Mouse (Mus musculus) hindbrain, embryonic 14.5 days (tissue): ENCODE data around the gene Zfp592. TPM values are rescaled to one million over a fixed set of nuclear protein-coding genes. Genes with fewer than 3 reads are reported as not detected.
A peak's percentile ranks its signal among the peaks of the same experiment; 100 is the strongest.

Experiments
- ATAC-seq: fragments of 200-750 bp; cut with Nextera tagmentation; 2 replicates; pipeline ENCODE4 v1.8.0; 2017; ENCODE audit warnings: moderate number of reproducible peaks, mild to moderate bottlenecking, moderate TSS enrichment, moderate library complexity; ENCODE audit not compliant: low FRiP score
- DNase-seq: peaks from one replicate; pipeline ENCODE4 v3.0.0-alpha.2; 2015; ENCODE audit warnings: low spot score
- H3K27ac ChIP-seq: fragments of 300-500 bp; sonication (generic); 2 replicates; pipeline ENCODE4 v1.5.1; 2014; ENCODE audit warnings: mild to moderate bottlenecking, moderate library complexity
- H3K27me3 ChIP-seq: fragments of 300-500 bp; sonication (generic); 2 replicates; pipeline ENCODE4 v1.6.1; 2014; ENCODE audit warnings: mild to moderate bottlenecking, low read length, mixed read lengths; ENCODE audit not compliant: control insufficient read depth, insufficient read depth
- H3K36me3 ChIP-seq: fragments of 300-500 bp; sonication (generic); replicated peaks from 2 replicates; pipeline ENCODE4 v1.6.1; 2014; ENCODE audit not compliant: control insufficient read depth, insufficient read depth
- H3K4me1 ChIP-seq: fragments of 300-500 bp; sonication (generic); replicated peaks from 2 replicates; pipeline ENCODE4 v1.6.1; 2014; ENCODE audit warnings: antibody characterized with exemption, low read length, mixed read lengths; ENCODE audit not compliant: control insufficient read depth, insufficient read depth
- H3K4me2 ChIP-seq: fragments of 300-500 bp; sonication (generic); replicated peaks from 2 replicates; pipeline ENCODE4 v1.6.1; 2014; ENCODE audit warnings: mild to moderate bottlenecking, moderate library complexity
- H3K4me3 ChIP-seq: fragments of 300-500 bp; sonication (generic); replicated peaks from 2 replicates; pipeline ENCODE4 v1.5.1; 2014; ENCODE audit warnings: mild to moderate bottlenecking, low read length
- H3K9ac ChIP-seq: fragments of 300-500 bp; sonication (generic); 2 replicates; pipeline ENCODE4 v1.6.1; 2014
- H3K9me3 ChIP-seq: fragments of 300-500 bp; sonication (generic); 2 replicates; pipeline ENCODE4 v1.6.1; 2016; ENCODE audit warnings: low read length; ENCODE audit not compliant: control insufficient read depth
- WGBS: fragments of 180-500 bp; shearing (Covaris S2); extraction: QIAGEN DNeasy Blood & Tissue Kit; methylation state at CpG from one replicate; pipeline ENCODE4 v1.1.7; 2014; 5-methylcytosine and 5-hydroxymethylcytosine counted together
- polyA plus RNA-seq: library from polyadenylated mRNA; unstranded; fragments of >200 nt; fragmentation: Nextera tagmentation; extraction: Ambion mirVana; gene quantifications from 2 replicates; pipeline ENCODE4 v1.2.1, GENCODE M21; 2014

Gene Zfp592
- polyA plus RNA-seq, 1 experiment from 2014 or later, result 10.4 TPM

- ATAC-seq (no peak), DNase-seq (no peak)
- Histone ChIP-seq H3K27ac (peak overlapping the region; percentile 95; the same call in 1 of the 2 replicates), H3K27me3 (no peaks in the 10 kb centered on the region), H3K4me2 (peak overlapping the region; percentile 93), H3K9ac (peak overlapping the region; percentile 96), H3K9me3 (no peaks in the 10 kb centered on the region), H3K36me3 (no peaks in the 10 kb centered on the region), H3K4me3 (peak overlapping the region; percentile 96), H3K4me1 (peaks cover 29% of the 10 kb centered on the region)
- 80% methylated on average over 6 of the region's 6 CpGs for WGBS
Measured at GRCm38 (mm10) chr7:80992063-80992462, 1.4 kb upstream of the Zfp592 start.

DNA sequence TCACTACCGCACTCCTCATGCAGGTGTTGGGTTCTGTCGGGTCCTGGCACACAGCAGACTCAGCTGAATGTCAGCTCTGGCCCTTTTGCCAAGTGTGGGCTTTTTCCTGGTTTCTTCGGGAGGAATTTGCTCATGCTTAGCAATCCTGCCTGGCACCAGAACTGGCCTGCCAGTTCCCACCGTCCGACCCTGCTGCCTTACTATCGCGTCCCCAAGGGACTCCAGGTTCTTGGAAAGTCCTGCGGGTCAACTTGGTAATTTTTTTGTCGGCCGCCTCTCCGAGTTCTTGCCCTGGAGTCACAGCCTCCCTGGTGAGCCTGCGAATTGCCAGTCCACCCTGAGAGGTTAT, 876 bp upstream of the Zfp592 start:
- peak overlapping the region; percentile 96 for H3K9ac ChIP-seq
- no peaks in the 10 kb centered on the region for H3K36me3 ChIP-seq
- 3% methylated on average over 12 of the region's 12 CpGs for WGBS
- H3K4me2 ChIP-seq, result peak overlapping the region; percentile 93
- H3K4me1 ChIP-seq, result peaks cover 29% of the 10 kb centered on the region
- H3K27ac ChIP-seq, result peak overlapping the region; percentile 95
- no peaks in the 10 kb centered on the region for H3K9me3 ChIP-seq
- DNase-seq (no peak), ATAC-seq (peak; percentile 1; the same call in 1 of the 2 replicates)
- no peaks in the 10 kb centered on the region for H3K27me3 ChIP-seq
- peak overlapping the region; percentile 96 for H3K4me3 ChIP-seq

GRCm38 (mm10) chr7:80993834-80994662, 567 bp downstream of the Zfp592 start:
- peak overlapping the region; percentile 96 for H3K9ac ChIP-seq
- no peaks in the 10 kb centered on the region for H3K27me3 ChIP-seq
- H3K4me2 ChIP-seq, result peak overlapping the region; percentile 93
- ATAC-seq, result peak; percentile 85
- peaks cover 29% of the 10 kb centered on the region for H3K4me1 ChIP-seq
- peak; percentile 28 for DNase-seq
- under 1% methylated on average over 49 of the region's 58 CpGs for WGBS
- no peaks in the 10 kb centered on the region for H3K9me3 ChIP-seq
- H3K36me3 ChIP-seq, result no peaks in the 10 kb centered on the region
- H3K27ac ChIP-seq, result peak overlapping the region; percentile 95
- peak overlapping the region; percentile 96 for H3K4me3 ChIP-seq

DNA sequence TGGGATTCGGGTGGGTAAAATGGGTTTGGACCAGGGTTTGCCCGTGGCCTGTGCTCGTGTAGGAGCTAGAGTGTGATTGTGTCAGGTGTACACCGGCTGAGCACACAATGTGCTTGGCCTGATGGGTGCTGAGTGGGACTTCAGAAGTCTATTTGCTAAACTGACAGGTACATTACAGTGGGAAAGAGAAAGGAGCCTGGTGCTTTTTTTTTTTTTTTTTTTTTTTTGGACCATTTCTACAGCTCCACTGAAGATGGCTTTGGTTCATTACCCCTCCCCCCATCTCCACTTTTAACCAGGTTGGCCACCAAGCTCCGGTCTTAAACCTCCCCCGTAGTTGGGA, 1.2 kb downstream of the Zfp592 start:
- no peak overlapping the region for H3K27ac ChIP-seq
- ATAC-seq, result no peak

DNA sequence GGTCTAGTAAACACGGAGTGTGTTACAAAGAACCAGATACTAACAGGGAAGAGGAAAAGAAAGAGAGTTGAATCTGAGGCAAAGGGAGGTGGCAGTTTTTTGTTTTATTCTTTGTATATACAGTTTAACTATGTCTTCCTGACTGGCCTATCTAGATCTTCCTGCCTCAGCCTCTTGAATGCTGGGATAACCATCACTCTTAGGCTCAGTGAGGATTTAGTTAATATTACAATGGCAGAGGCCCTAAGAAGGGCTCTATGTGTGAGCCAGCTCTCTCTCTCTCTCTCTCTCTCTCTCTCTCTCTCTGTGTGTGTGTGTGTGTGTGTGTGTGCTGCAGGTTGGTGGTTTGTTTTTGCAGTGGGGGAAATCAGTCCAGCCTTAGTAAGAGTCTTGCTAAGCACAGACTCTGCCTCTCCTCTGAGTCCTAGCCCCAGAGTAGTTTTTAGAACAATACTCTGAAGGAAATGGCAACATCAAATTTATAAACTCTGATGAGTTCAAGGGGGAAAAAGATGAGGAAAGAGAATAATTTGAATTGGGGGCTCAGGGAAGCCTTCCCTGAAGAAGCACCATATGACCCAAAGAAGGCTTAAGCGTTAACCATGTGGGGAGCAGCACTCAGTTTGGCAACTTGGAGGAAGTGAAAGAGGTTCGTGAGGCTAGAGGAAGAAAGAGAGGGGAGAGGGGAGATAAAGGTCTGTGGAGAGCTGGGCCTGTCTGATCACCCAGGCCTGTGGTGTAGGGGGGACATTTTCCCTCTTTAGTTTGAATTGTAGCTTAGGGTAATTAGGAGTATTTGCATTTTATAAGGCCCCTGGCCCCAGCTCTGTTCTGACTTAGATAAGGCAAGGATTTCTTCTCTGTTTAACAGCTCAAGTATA, 2.0 kb downstream of the Zfp592 start:
- H3K27ac ChIP-seq, result no peak overlapping the region; the same call in 1 of the 2 replicates
- WGBS, result 74% methylated on average over 3 of the region's 3 CpGs
- H3K9me3 ChIP-seq, result no peaks in the 10 kb centered on the region
- H3K4me2 ChIP-seq, result peak overlapping the region; percentile 93
- H3K4me1 ChIP-seq, result peaks cover 29% of the 10 kb centered on the region
- H3K4me3 ChIP-seq, result 0 out of 2 replicates have a peak overlapping the region, but pooled peaks have one; percentile 96
- H3K36me3 ChIP-seq, result no peaks in the 10 kb centered on the region
- DNase-seq, result no peak
- no peak overlapping the region for H3K9ac ChIP-seq
- no peak for ATAC-seq
- no peaks in the 10 kb centered on the region for H3K27me3 ChIP-seq

More for the DNA sequence above, 1.2 kb downstream of the Zfp592 start:
- Histone ChIP-seq H3K4me3 (peak overlapping the region; percentile 96), H3K9me3 (no peaks in the 10 kb centered on the region), H3K4me1 (peaks cover 29% of the 10 kb centered on the region), H3K9ac (peak overlapping the region; percentile 96), H3K27me3 (no peaks in the 10 kb centered on the region), H3K36me3 (no peaks in the 10 kb centered on the region), H3K4me2 (peak overlapping the region; percentile 93)
- whole genome bisulfite sequencing, result 48% methylated on average over 6 of the region's 6 CpGs
- DNase-seq, result peak; percentile 27

- DNase-seq (no peak), ATAC-seq (no peak)
- Histone ChIP-seq H3K4me2 (no peak overlapping the region), H3K9ac (no peak overlapping the region), H3K27me3 (no peaks in the 10 kb centered on the region), H3K36me3 (no peaks in the 10 kb centered on the region), H3K9me3 (no peaks in the 10 kb centered on the region), H3K27ac (no peak overlapping the region), H3K4me1 (peaks cover 15% of the 10 kb centered on the region), H3K4me3 (no peak overlapping the region)
- WGBS, result 75% methylated on average over 6 of the region's 6 CpGs
Measured at GRCm38 (mm10) chr7:80997776-80998175, 4.3 kb downstream of the Zfp592 start.

- no peak for DNase-seq
- ATAC-seq, result no peak
- 92% methylated on average over 2 of the region's 2 CpGs for WGBS
- Histone ChIP-seq H3K4me2 (no peak overlapping the region), H3K27me3 (no peaks in the 10 kb centered on the region), H3K9ac (no peak overlapping the region), H3K9me3 (no peaks in the 10 kb centered on the region), H3K4me3 (no peak overlapping the region), H3K27ac (no peak overlapping the region), H3K36me3 (no peaks in the 10 kb centered on the region), H3K4me1 (peaks cover 15% of the 10 kb centered on the region)
Measured at GRCm38 (mm10) chr7:80999536-80999935, 6.1 kb downstream of the Zfp592 start.

- no peak overlapping the region for H3K9ac ChIP-seq
- ATAC-seq (no peak), DNase-seq (no peak)
- no peak overlapping the region for H3K4me2 ChIP-seq
- no peak overlapping the region for H3K4me3 ChIP-seq
- H3K4me1 ChIP-seq, result peaks cover 4% of the 10 kb centered on the region; the same call in 1 of the 2 replicates
- no peaks in the 10 kb centered on the region for H3K9me3 ChIP-seq
- 43% methylated on average over 5 of the region's 5 CpGs for WGBS
- H3K36me3 ChIP-seq, result no peaks in the 10 kb centered on the region
- H3K27ac ChIP-seq, result no peak overlapping the region
- no peaks in the 10 kb centered on the region for H3K27me3 ChIP-seq
Measured at GRCm38 (mm10) chr7:81001844-81002243, 8.4 kb downstream of the Zfp592 start.

DNA sequence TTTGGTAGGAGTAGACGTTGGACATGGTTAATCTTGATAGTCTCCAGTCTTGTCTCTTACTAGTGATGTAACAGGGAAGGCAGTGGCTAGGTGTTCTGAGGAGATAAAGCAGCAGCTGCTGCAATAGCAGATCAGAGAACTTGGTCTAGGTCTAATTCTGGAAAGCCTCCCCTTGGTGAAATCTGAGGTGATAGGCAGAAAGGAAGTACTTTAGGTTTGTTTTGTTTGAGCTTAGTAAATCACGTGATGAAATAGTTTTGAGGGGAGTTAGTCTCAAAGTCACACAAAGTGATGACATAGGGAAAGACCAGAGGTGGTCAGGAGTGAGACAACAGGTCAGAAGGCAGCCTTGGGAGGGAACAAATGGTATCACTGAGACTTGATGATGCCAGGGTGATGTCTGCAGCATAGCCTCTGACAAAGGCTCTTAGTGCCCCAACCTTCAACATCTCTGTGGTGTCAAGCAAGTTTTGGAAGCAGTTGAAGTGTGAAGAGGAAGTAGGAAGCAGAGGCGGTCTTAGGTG, 11.1 kb downstream of the Zfp592 start:
- Histone ChIP-seq H3K9ac (no peak overlapping the region), H3K4me2 (no peak overlapping the region), H3K9me3 (no peaks in the 10 kb centered on the region), H3K27me3 (no peaks in the 10 kb centered on the region), H3K36me3 (peaks cover 5% of the 10 kb centered on the region), H3K4me3 (no peak overlapping the region), H3K27ac (no peak overlapping the region), H3K4me1 (0 out of 2 replicates have a peak, but pooled peaks cover 4% of the 10 kb centered on the region)
- 87% methylated on average over 3 of the region's 3 CpGs for WGBS
- ATAC-seq (no peak), DNase-seq (no peak)
